Mouse (Mus musculus): ENCODE results near the gene Gm20458.

- no peak for TF ChIP-seq POLR2A (IDR thresholded peaks at IDR 0.05; ENCODE audit: insufficient read depth, low read depth, low read length)
- no peak for TF ChIP-seq CTCF (IDR thresholded peaks at IDR 0.05)
- no peak for TF ChIP-seq EP300 (IDR thresholded peaks at IDR 0.05; ENCODE audit: insufficient read depth, low read depth, low read length)
These were observed 26.1 kb upstream of the Gm20458 start for GRCm38 (mm10) chr2:164434681-164435080.

Data from heart, adult 2 months (tissue).